Mouse (Mus musculus): ENCODE results near the gene Naa80.

Gene Naa80

DNA sequence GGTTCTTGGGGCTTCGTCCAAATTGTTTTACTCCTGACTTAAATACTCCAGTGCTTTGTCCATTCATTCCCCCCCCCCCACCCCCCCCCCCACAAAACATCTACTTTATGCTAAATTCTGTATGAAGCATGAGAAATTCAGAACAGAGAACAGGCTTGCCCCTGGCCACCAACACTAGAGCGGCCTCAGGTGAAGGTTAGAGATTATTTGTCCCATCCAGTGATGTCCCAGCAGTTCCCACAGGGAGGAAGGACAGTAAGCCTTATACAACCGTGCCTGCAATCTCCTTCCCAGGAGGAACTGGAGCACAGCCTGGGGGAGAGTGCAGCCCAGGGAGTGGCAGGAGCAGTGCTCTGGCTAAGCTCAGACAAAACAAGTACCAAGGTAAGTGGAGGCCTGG is at the start of gene Naa80:
Naa80 (plus strand) TSS at position 301 of the 400 bp plus-strand sequence.
- no peak for DNase-seq

DNA sequence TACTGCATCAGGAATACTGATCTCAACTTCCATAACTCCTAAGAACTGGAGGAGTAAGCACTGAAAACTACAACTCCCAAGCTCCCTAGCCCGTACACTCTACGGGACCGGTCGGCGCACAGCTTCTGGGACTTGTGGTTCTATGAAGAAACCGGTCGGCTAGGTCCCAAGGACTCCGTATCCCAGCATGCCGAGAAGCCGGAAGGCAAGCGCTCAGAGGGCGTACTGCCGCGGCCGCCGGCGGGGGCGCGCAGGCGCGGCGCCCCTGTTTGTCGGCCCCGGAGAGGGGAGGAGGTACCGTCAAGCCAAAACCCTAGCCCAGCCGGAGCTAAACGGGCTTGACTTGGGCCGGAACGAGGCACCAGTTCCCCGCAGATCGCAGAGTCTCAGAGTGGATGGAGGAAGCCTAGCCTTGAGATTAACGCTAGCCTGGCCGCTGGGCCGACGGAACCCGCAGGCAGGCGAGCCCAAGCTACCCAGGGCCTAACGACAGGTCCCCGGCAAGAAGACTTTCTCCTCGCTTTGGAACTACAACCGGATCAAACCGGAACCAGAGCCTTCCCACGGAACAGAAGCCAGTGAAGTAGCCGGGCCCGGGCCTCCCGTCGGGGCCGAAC is 44.8 kb upstream of the Naa80 start, which contains the start of gene Tmem115:
Tmem115 (plus strand) TSS at position 155 of the 617 bp plus-strand sequence.
- peak; percentile 91 for DNase-seq

- DNase-seq: peak; percentile 45
Observed at GRCm38 (mm10) chr9:107534408-107535202, 44.1 kb upstream of the Naa80 start.

GRCm38 (mm10) chr9:107538231-107538630 is 40.5 kb upstream of the Naa80 start:
- DNase-seq: no peak

DNA sequence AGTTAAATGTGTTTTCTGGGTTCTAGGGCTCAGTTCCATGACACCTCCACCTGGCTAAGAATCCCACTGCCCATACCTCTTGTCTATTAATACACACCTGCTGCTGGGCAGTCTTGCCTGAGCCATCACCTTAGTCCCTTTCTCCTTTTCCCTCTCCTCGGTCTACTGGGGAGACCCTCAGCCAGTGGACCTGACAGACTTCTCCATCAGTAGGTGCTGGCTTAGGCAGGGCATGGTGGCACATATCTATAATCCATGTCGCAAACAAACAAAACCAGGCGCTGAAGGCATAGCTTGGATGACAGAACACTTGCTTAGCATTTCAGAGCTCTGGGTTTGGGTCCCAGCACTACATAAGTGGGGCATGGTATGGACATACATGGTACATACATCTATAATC is 40.0 kb upstream of the Naa80 start:
- DNase-seq: no peak

GRCm38 (mm10) chr9:107539940-107540339 is 38.7 kb upstream of the Naa80 start:
- no peak for DNase-seq

DNA sequence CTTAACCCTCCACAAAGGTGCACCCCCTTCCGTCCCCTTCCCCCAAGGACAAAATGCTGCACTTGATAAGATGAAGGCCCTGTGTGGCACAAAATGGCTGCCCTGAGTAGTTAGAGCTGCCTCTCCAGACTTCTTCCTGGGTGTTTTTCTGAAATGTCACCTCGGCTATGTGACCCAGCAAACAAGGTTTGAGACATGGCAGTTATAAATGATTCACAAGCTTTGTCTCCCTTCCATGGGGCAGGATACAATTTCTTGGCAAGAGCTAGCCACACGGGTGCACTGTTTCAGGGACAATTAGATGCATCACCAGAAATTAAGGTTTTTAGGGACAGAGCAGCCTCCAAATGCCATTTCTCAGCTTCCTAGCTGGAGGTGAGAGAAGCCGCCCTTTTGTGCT is 38.3 kb upstream of the Naa80 start:
- DNase-seq: no peak

- DNase-seq: no peak
Observed at GRCm38 (mm10) chr9:107541005-107541404, 37.7 kb upstream of the Naa80 start.

DNA sequence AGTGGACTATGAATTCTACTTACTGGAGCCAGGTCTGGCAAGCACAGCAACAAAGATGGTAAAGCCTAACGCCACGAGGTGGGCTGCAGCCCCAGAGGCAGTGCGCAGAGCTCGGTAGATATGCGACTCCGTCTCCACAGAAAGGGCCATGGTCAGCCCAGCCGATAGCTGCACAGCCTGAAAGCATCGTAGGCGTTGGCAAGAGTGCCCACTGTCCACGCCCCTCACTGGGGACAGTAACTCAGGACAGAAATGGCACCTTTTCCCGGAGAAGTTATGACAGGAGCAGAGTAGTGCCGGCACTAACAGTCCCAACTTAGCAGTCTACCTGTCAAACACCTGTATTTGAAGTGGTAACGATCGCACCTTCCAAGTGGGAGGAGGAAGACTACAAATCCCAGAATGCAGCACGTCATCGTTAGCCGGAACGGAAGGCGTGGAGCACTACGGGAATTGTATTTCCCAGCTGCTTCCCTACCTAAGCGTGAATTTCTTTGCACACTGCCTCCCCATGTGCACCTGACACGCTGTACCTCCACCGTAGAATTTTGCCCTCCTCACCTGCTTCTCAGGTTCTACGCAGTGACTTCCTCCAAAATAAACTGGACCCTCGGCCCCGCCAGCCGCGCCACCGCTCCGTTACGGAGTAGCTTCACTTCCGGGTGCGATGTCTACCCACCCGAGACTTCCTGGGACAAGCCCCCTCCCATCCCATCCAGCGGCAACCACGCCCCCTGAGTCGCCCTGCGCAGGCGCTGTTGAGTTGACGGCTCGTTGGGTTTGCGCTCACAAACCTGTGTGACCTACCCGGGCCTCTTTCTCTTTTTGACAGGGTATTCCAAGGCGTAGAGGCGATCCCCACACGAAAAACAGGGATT is 37.0 kb upstream of the Naa80 start, which contains the start of the genes Cyb561d2 and Nprl2:
Cyb561d2 (minus strand) TSS at position 720 of the 878 bp plus-strand sequence.
Nprl2 (plus strand) TSS at position 753 of the 878 bp plus-strand sequence.
- peak; percentile 92 for DNase-seq

GRCm38 (mm10) chr9:107542352-107542686 is 36.4 kb upstream of the Naa80 start:
- DNase-seq: no peak

DNA sequence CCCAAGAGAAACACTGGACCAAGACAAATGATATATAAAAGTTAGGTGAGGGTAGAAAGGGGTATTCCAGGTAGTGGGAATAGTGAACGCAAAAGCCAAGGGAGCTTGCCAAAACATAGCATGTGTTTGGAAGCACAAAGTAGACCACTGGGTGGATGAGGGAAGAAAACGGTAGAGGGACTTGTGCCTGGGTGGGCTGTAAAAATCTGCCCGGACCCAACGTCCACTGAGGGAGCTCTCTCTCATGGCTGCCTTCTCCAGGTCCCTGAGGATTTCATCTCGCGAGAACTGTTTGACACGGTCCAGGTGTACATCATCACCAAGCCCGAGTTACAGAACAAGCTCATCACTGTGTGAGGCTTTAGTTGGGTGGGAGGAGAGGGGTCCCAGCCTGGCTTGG is 36.0 kb upstream of the Naa80 start:
- no peak for DNase-seq

- no peak for DNase-seq
Observed at GRCm38 (mm10) chr9:107543299-107543698, 35.4 kb upstream of the Naa80 start.

DNA sequence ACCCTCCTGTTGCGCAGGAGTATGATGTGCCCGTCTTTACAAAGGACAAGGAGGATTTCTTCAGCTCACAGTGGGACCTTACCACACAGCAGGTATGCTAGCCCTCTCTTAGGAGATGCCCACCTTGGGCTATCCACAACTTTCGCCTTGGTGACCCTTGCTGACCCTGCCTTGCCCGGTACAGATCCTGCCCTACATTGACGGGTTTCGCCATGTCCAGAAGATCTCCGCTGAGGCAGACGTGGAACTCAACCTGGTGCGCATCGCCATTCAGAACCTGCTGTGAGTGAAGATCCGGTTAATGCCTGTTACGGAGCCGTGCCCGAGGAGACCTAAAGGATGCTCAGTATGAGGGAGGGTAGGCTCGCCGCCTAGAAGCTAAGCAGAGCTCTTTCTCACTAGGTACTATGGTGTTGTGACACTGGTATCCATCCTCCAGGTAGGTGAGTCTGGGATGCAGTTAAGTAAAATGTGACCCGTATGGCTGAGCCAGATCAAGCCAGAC is 34.4 kb upstream of the Naa80 start:
- DNase-seq: no peak

DNA sequence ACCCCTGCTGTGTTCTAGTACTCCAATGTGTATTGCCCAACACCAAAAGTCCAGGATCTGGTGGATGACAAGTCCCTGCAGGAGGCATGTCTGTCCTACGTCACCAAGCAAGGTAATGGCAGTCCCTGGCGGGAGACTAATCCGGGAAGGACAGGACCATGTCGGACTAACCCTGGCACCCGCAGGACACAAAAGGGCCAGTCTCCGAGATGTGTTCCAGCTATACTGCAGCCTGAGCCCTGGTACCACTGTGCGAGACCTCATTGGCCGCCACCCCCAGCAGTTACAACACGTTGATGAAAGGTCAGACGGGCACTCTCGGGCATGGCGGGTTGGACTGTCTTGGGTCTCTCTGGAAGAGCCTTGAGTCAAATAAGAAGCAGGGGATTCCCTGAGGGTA is 34.0 kb upstream of the Naa80 start:
- DNase-seq: no peak

DNA sequence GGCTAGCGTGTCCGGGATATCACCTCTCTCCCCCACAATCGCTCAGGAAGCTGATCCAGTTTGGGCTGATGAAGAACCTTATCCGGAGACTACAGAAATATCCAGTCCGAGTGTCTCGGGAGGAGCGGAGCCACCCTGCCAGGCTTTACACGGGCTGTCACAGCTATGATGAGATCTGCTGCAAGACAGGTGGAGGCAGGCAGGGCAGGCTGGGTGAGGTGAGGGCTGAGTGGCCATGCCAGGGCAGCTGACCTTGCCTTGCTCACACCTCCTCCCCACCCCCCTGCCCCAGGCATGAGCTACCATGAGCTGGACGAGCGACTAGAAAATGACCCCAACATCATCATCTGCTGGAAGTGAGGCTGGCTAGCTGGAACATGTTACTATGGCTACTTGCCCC is 33.5 kb upstream of the Naa80 start:
- no peak for DNase-seq

DNA sequence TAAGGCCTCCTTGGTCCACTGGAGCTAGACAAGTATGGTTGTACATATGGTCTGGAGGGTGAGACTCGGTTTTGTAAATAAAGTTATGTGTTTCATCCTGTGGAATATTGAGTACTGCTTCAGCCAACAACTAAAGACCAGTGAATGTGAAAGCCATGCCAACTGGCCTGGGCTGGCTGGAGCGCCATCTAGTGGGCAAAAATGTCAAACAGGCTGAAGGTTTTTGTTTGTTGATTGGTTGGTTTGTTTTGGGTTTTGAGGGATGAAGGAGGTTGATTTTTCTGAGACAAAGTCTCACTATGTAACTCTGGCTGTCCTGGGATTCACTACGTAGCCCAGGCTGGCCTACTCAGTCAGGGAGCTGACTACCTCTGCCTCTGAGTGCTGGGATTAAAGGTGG is 33.1 kb upstream of the Naa80 start:
- DNase-seq: peak; percentile 74

DNA sequence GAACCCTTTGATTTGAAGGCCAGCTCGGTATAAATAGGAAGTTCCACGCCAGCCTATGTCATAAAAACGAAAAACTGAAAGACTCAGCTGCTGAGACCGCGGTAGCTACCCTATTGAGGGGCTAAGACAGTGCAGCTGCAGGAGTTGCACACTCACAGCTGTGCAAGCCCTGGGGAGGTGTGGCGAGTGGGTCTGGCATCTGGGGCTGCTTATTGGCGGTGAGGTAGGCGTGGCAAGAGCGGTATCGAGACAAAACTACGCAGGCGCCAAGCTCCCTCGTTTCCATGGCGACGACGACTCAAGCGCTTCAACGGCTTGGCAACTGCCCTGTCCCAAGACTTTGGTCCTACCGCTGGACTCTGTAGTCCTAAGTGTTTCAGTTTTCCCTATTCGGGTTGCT is 31.7 kb upstream of the Naa80 start, which contains the start of gene Zmynd10:
Zmynd10 (plus strand) TSS at position 273 of the 400 bp plus-strand sequence.
- DNase-seq: no peak

DNA sequence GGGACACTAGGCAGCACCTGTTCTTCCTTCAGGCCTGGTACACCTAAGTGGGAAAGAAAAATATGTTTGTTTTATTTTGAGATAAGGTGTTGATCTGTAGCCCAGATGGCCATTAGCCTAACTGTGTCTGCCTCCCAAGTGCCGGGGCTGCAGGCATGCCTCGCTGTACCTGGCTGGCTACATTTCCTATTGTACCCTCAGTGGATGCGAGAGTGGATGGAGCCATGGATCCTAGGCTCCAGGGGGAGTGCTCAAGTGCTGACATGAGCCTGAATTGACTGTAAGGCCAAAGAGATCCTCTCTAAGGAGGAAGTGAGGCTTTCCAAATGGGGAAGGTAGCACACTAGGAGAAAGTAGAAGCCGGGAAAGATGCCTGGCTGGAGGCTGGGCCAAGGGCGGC is 30.7 kb upstream of the Naa80 start:
- DNase-seq: no peak

- DNase-seq: no peak
Observed at GRCm38 (mm10) chr9:107548820-107549219, 29.9 kb upstream of the Naa80 start.

DNA sequence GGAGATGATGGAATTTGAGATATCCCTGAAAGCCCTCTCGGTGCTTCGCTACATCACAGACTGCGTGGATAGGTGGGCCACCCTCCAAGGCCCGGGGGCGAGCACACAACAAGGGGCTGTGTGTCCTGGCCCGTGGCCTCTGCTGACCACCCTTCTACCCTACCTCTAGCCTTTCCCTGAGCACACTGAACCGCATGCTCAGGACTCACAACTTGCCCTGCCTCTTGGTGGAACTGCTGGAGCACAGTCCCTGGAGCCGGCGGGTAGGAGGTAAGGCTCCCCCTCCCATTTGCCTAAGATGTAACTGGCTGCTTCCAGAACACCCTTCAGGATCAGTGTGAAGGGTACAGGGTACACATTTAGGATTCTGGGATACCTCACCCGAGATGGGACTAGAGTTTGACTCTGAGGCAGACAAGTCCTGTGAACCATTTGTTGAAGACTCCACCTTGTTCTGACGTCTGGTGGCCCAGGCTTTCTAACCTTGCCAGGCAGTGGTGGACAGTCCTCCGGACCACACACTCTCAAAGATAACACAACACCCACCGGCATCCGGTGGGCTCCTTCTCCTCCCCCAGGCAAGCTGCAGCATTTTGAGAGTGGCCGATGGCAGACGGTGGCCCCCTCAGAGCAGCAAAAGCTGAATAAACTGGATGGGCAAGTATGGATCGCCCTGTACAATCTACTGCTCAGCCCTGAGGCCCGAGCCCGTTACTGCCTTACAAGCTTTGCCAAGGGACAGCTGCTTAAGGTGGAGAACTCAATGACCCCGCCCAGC is 29.2 kb upstream of the Naa80 start:
- no peak for DNase-seq

DNA sequence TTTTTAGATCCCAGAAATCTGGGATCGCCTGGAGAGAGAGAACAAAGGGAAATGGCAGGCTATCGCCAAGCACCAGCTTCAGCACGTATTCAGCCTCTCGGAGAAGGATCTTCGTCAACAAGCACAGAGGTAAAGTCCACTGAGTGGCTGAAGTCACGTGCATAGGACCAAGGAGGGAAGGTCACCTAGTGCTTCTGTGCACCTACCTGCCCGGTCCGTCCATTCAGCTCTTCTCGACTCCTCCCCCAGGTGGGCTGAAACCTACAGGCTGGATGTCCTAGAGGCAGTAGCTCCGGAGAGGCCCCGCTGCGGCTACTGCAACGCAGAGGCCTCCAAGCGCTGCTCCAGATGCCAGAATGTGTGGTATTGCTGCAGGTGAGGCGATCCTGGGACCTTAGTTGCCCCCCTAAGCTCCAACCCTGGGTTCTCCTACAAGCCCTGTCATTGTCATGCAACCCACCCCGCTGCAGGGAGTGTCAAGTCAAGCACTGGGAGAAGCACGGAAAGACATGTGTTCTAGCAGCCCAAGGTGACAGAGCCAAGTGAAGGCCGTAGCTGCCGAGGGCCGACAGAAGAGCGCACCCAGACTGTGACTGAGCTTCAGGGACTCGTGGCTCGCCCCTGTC is 28.1 kb upstream of the Naa80 start:
- no peak for DNase-seq

All from cerebellum, adult 11 months (tissue).